Mouse (Mus musculus) skeletal muscle tissue, adult 2 months (tissue): ENCODE data around the gene Zfp280d.
"Not testable (repeated sequence)": the region's sequence is repeated elsewhere in the genome, so short reads cannot be mapped to it uniquely, and the experiment has no call there.

Source experiments
- DNase-seq: peaks from one replicate; pipeline ENCODE4 v3.0.0-alpha.2; 2012; ENCODE audit warnings: low read depth, low spot score

Gene Zfp280d

GRCm38 (mm10) chr9:72374074-72374473, 99.4 kb downstream of the Zfp280d start:
- no peak for DNase-seq

- DNase-seq, result no peak
These were observed 100.3 kb downstream of the Zfp280d start for GRCm38 (mm10) chr9:72374996-72375395.

GRCm38 (mm10) chr9:72375639-72376038, 101.0 kb downstream of the Zfp280d start:
- no peak for DNase-seq

- no peak for DNase-seq
These were observed 111.1 kb downstream of the Zfp280d start for GRCm38 (mm10) chr9:72385786-72386185.

GRCm38 (mm10) chr9:72388934-72389333, 114.3 kb downstream of the Zfp280d start:
- DNase-seq, result no peak

GRCm38 (mm10) chr9:72389431-72390002, 114.9 kb downstream of the Zfp280d start:
- no peak for DNase-seq

- DNase-seq, result peak; percentile 5
These were observed 115.8 kb downstream of the Zfp280d start for GRCm38 (mm10) chr9:72390321-72391077.

GRCm38 (mm10) chr9:72392686-72393085, 118.0 kb downstream of the Zfp280d start:
- DNase-seq, result no peak

GRCm38 (mm10) chr9:72393238-72393637, 118.6 kb downstream of the Zfp280d start:
- no peak for DNase-seq

GRCm38 (mm10) chr9:72393869-72394341, 119.2 kb downstream of the Zfp280d start:
- DNase-seq, result no peak

GRCm38 (mm10) chr9:72400121-72400520, 125.5 kb downstream of the Zfp280d start:
- DNase-seq, result no peak

GRCm38 (mm10) chr9:72401769-72402168, 127.1 kb downstream of the Zfp280d start:
- DNase-seq, result not testable (repeated sequence)

GRCm38 (mm10) chr9:72403421-72403820, 128.8 kb downstream of the Zfp280d start:
- no peak for DNase-seq

- no peak for DNase-seq
These were observed 129.8 kb downstream of the Zfp280d start for GRCm38 (mm10) chr9:72404446-72404845.

GRCm38 (mm10) chr9:72404934-72405333, 130.3 kb downstream of the Zfp280d start:
- no peak for DNase-seq

GRCm38 (mm10) chr9:72405882-72406638, 131.4 kb downstream of the Zfp280d start:
- DNase-seq, result no peak

- DNase-seq, result peak; percentile 48
These were observed 133.5 kb downstream of the Zfp280d start for GRCm38 (mm10) chr9:72408131-72408586.

GRCm38 (mm10) chr9:72409381-72410225, 134.9 kb downstream of the Zfp280d start:
- peak; percentile 7 for DNase-seq

- DNase-seq, result no peak
These were observed 137.1 kb downstream of the Zfp280d start for GRCm38 (mm10) chr9:72411746-72412145.
